Comparison of ENCODE assay signal across 8 mouse cellular contexts in the genomic region with DNA sequence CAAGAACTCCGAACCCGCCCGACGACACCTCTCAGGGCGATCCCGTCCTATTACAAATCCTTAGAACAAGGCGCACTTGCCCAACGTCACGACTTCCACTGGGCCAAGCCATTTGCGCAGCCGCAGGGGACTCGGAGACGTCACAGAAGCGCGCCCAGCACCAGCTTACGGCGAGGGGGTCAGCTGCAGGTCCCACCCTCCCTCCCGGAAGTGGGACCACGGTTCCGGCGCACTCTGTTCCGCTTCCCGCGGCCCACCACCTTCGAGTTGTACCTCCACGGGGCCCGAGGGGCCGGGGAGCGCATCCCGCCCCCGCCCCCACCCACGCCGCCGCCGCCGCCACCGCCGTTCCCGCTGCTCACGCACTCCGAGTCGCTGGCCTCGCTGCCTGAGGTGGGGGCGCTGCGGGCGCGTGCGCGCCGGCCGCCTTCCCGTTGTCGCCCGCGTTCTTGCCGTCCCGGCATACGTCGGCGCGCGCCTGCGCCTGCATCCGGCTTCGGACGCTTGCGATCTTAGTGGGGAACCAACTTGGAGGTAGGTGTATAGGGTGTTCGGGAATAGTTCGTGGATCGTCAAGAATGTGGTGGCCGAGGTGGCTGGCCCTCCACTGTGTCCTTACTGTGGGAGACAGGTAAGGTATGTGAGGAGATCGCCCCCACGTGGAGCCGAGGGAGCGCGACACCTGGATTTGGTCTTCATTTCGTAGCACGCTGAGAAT. TPM values are rescaled to one million over a fixed set of nuclear protein-coding genes. Genes with fewer than 3 reads are reported as not detected.
DNase-seq lines count a peak whose midpoint lies in the region; ATAC-seq and TF ChIP-seq lines count a peak whose summit lies in the region.

A gene (plus strand): TSS at position 237 of the 718 bp plus-strand sequence.
A gene (minus strand): TSS at position 640 of the 718 bp plus-strand sequence.

- TF ChIP-seq POLR2A in cortical plate, adult 2 months (IDR thresholded peaks at IDR 0.05; ENCODE audit: extremely low read depth, insufficient read depth, low read length), result peak; percentile 82

- H3K4me1 ChIP-seq in cortical plate, adult 2 months (ENCODE audit: control insufficient read depth, insufficient read depth, low read length), result peaks cover 2% of the 10 kb centered on the region

- H3K4me3 ChIP-seq in cortical plate, adult 2 months (ENCODE audit: insufficient read depth, low read length), result peak within 1 kb of the TSS; percentile 87

- peak; percentile 92 to 95 for DNase-seq in gastrocnemius, adult 8-10 months (ENCODE audit: low spot score in 2 of 2)
- DNase-seq in induced T-regulatory cell, adult 2 months (ENCODE audit: low read depth), result peak; percentile 97
- peak; percentile 92 to 96 for DNase-seq in left cerebral cortex, adult 9 months (ENCODE audit: low spot score in 2 of 2)
- peak; percentile 97 for DNase-seq in right cerebral cortex, postnatal 14 days
- peak; percentile 95 to 97 for DNase-seq in urinary bladder, postnatal 36 days (ENCODE audit: low spot score in 2 of 2)

- TF ChIP-seq CTCF in cortical plate, adult 2 months (IDR thresholded peaks at IDR 0.05; ENCODE audit: extremely low read depth, insufficient read depth, low read length), result peak; percentile 51; the same call in 1 of the 2 replicates

- H3K27ac ChIP-seq in cortical plate, adult 2 months (ENCODE audit: insufficient read depth, low read length), result no peak within 1 kb of the TSS

- peak; percentile 91 for ATAC-seq in activated CD4-positive, CD25-positive, alpha-beta regulatory T cell, adult 4 months
- ATAC-seq in megakaryocyte progenitor cell, adult 5-6 weeks (replicated peaks; ENCODE audit: poor library complexity), result peak; percentile 94

RNA-seq across cellular contexts. Expression of the first gene that starts in this region (rescaled TPM):
- 10 to 100 TPM; 17.8 to 18.5 TPM for polyA plus RNA-seq in activated CD4-positive, CD25-positive, alpha-beta regulatory T cell, adult 4 months (2017; shearing (Covaris generic))
- polyA plus RNA-seq in cortical plate, adult 2 months (2012; rRNA removed), result 11.3 and 12.0 TPM in 2 replicates
- 1 to 10 TPM; 5.8 to 7.6 (median 7.2) TPM for total RNA-seq in gastrocnemius, adult 8-10 months (2022)
- total RNA-seq in megakaryocyte progenitor cell, adult 5-6 weeks (2015), result 45.2 and 51.0 TPM in 2 replicates
- 41.1 and 51.0 TPM in 2 replicates for total RNA-seq in megakaryocyte progenitor cell, adult 5-6 weeks (2017)

RNA-seq across cellular contexts. Expression of the second gene that starts in this region (rescaled TPM):
- 10 to 100 TPM; 16.3 to 19.7 TPM for polyA plus RNA-seq in activated CD4-positive, CD25-positive, alpha-beta regulatory T cell, adult 4 months (2017; shearing (Covaris generic))
- 45.0 and 48.7 TPM in 2 replicates for polyA plus RNA-seq in cortical plate, adult 2 months (2012; rRNA removed)
- 1 to 10 TPM; 2.4 to 4.1 (median 3.5) TPM for total RNA-seq in gastrocnemius, adult 8-10 months (2022)
- total RNA-seq in megakaryocyte progenitor cell, adult 5-6 weeks (2015), result 10.3 and 11.1 TPM in 2 replicates
- 13.2 and 16.2 TPM in 2 replicates for total RNA-seq in megakaryocyte progenitor cell, adult 5-6 weeks (2017)

Comparison
In these comparisons a context has a peak if more than half of its experiments do, and no peak if none do; other contexts are left out.
1. RNA of the first gene that starts in this region (total RNA-seq): 41.1 to 51.0 TPM in megakaryocyte progenitor cell, adult 5-6 weeks; 5.8 to 7.6 TPM in gastrocnemius, adult 8-10 months; every median in the first group is over 4 times any median in the second.
2. Peak in every context shown above with its lines, with median percentiles within 50 percentile points of each other: DNase-seq.